ENCODE assay signal across 19 mouse cellular contexts in genomic region chr4:100973641-100974454, GRCm38 (mm10). TPM values are rescaled to one million over a fixed set of nuclear protein-coding genes. Genes with fewer than 3 reads are reported as not detected.
DNase-seq lines count a peak whose midpoint lies in the region; ATAC-seq lines count a peak whose summit lies in the region.
"Had no signal": no experiment of that assay in that cellular context is flagged by ENCODE, and none has a peak within 500 bp of the region (broad histone marks: within the 10 kb centered on the region; RNA-seq: fewer than 3 reads in every experiment).

No protein-coding gene starts in this region.

- H3K4me1 ChIP-seq in embryonic facial prominence, embryonic 11.5 days (ENCODE audit: control insufficient read depth, insufficient read depth, low read length) = no peaks in the 10 kb centered on the region
- peaks cover 17% of the 10 kb centered on the region for H3K4me1 ChIP-seq in hindbrain, embryonic 13.5 days (replicated peaks)

- peak; percentile 15 for DNase-seq in cerebellum, adult 11-12 months
- DNase-seq in cerebellum, postnatal 36 days = no peak
- DNase-seq in embryonic facial prominence, embryonic 11.5 days (ENCODE audit: low spot score) = no peak
- DNase-seq in neural tube, embryonic 10.5 days (ENCODE audit: extremely low spot score, low spot score) = peak; percentile 54
- no peak for DNase-seq in gastrocnemius, postnatal 25 days
- DNase-seq in layer of hippocampus, adult 9-10 months (ENCODE audit: low spot score) = no peak
- DNase-seq in MN1 (ENCODE audit: low spot score) = no peak
- DNase-seq: adrenal gland, postnatal 25 days; lung, postnatal 4 days had no signal

- no peaks in the 10 kb centered on the region for H3K9me3 ChIP-seq in embryonic facial prominence, embryonic 11.5 days (replicated peaks; ENCODE audit: control insufficient read depth, low read length)
- H3K9me3 ChIP-seq in hindbrain, embryonic 13.5 days = no peaks in the 10 kb centered on the region
- H3K9me3 ChIP-seq: embryonic facial prominence, embryonic 12.5 days had no signal

- peak; percentile 57 for ATAC-seq in embryonic facial prominence, embryonic 11.5 days (replicated peaks; ENCODE audit: insufficient number of reproducible peaks, low FRiP score, low TSS enrichment, low read depth)
- ATAC-seq in hindbrain, embryonic 13.5 days (ENCODE audit: low FRiP score) = peak; percentile 91
- ATAC-seq: inflammation-experienced regulatory T-cells, adult 6 months had no signal

- WGBS in embryonic facial prominence, embryonic 11.5 days = 46% methylated on average over 16 of the region's 16 CpGs
- 15% methylated on average over 16 of the region's 16 CpGs for WGBS in hindbrain, embryonic 13.5 days

- H3K9ac ChIP-seq in embryonic facial prominence, embryonic 11.5 days (replicated peaks; ENCODE audit: low read length) = no peak overlapping the region
- H3K9ac ChIP-seq in hindbrain, embryonic 13.5 days = no peak overlapping the region
- H3K9ac ChIP-seq: embryonic facial prominence, embryonic 12.5 days had no signal

- H3K4me3 ChIP-seq in embryonic facial prominence, embryonic 11.5 days (ENCODE audit: low read depth, low read length) = no peak overlapping the region
- no peak overlapping the region for H3K4me3 ChIP-seq in hindbrain, embryonic 13.5 days
- H3K4me3 ChIP-seq: embryonic facial prominence, embryonic 12.5 days had no signal

- no peak overlapping the region for H3K4me2 ChIP-seq in embryonic facial prominence, embryonic 11.5 days (ENCODE audit: low read depth, low read length)
- H3K4me2 ChIP-seq in hindbrain, embryonic 13.5 days = no peak overlapping the region; the same call in 1 of the 2 replicates
- H3K4me2 ChIP-seq: embryonic facial prominence, embryonic 12.5 days; heart, embryonic 11.5 days; liver, embryonic 11.5 days had no signal

- H3K36me3 ChIP-seq in embryonic facial prominence, embryonic 11.5 days (replicated peaks; ENCODE audit: control insufficient read depth, insufficient read depth, low read depth, low read length) = no peaks in the 10 kb centered on the region; the same call in 1 of the 2 replicates
- H3K36me3 ChIP-seq in hindbrain, embryonic 13.5 days = peaks cover 20% of the 10 kb centered on the region

- H3K27ac ChIP-seq in embryonic facial prominence, embryonic 11.5 days (replicated peaks; ENCODE audit: low read depth, low read length) = no peak overlapping the region
- H3K27ac ChIP-seq in hindbrain, embryonic 13.5 days = peak overlapping the region; percentile 82
- H3K27ac ChIP-seq: embryonic facial prominence, embryonic 12.5 days had no signal

- H3K27me3 ChIP-seq in embryonic facial prominence, embryonic 11.5 days (ENCODE audit: control insufficient read depth, insufficient read depth, low read length) = no peaks in the 10 kb centered on the region
- H3K27me3 ChIP-seq in hindbrain, embryonic 13.5 days = no peaks in the 10 kb centered on the region
- H3K27me3 ChIP-seq: embryonic facial prominence, embryonic 12.5 days had no signal

RNA-seq across cellular contexts. Expression of gene Gm10577, which starts 46.6 kb away (rescaled TPM):
- not detected in 2 replicates for polyA plus RNA-seq in embryonic facial prominence, embryonic 11.5 days (2014; fragmentation: Nextera tagmentation; extraction: Ambion mirVana)
- not detected in 2 replicates for polyA plus RNA-seq in hindbrain, embryonic 13.5 days (2015; fragmentation: Nextera tagmentation; extraction: Ambion mirVana)
- not detected for total RNA-seq in gastrocnemius, postnatal 25 days (2021)
- total RNA-seq: adrenal gland, postnatal 25 days; gastrocnemius, adult 18-20 months; layer of hippocampus, adult 8-10 months; MEL had no signal
- polyA plus RNA-seq: embryonic facial prominence, embryonic 12.5 days; heart, embryonic 11.5 days; inflammation-experienced regulatory T-cells, adult 6 months; liver, embryonic 11.5 days; spleen, adult 2 months; thymus, postnatal 0 days had no signal

Comparison
In these comparisons a context has a peak if more than half of its experiments do, and no peak if none do; other contexts are left out.
1. DNase-seq: peak in cerebellum, adult 11-12 months (single experiment) and neural tube, embryonic 10.5 days (single experiment); none in cerebellum, postnatal 36 days (0 of 2), embryonic facial prominence, embryonic 11.5 days (single experiment), gastrocnemius, postnatal 25 days (single experiment), layer of hippocampus, adult 9-10 months (single experiment) and MN1 (single experiment).